Mouse (Mus musculus) myocyte (in vitro differentiated cells): ENCODE measurements around the gene Sgcb. TPM values are rescaled to one million over a fixed set of nuclear protein-coding genes. Genes with fewer than 3 reads are reported as not detected.
"Not testable (repeated sequence)": the region's sequence is repeated elsewhere in the genome, so short reads cannot be mapped to it uniquely, and the experiment has no call there.

Source experiments
- H3K27me3 ChIP-seq: one replicate; pipeline ENCODE4 v1.6.1; 2011; ENCODE audit not compliant: control insufficient read depth, insufficient read depth, insufficient read length
- H3K36me3 ChIP-seq: one replicate; pipeline ENCODE4 v1.6.1; 2011; ENCODE audit not compliant: control insufficient read depth, insufficient read depth
- H3K4me2 ChIP-seq: one replicate; pipeline ENCODE4 v1.6.1; 2011; ENCODE audit warnings: low read depth, control low read depth
- H3K4me3 ChIP-seq: one replicate; pipeline ENCODE4 v1.5.1; 2011; ENCODE audit warnings: mild to moderate bottlenecking, control low read depth, moderate library complexity
- H3K79me2 ChIP-seq: one replicate; pipeline ENCODE4 v1.6.1; 2011; ENCODE audit not compliant: control insufficient read depth, insufficient read depth
- H3ac ChIP-seq: one replicate; pipeline ENCODE4 v1.6.1; 2011; ENCODE audit not compliant: control insufficient read depth, insufficient read length
- CEBPB ChIP-seq: IDR thresholded peaks from 2 replicates; pipeline ENCODE4 v1.6.1; 2011; ENCODE audit warnings: mild to moderate bottlenecking, moderate library complexity; ENCODE audit not compliant: poor library complexity, insufficient read depth, severe bottlenecking
- E2F4 ChIP-seq: IDR thresholded peaks from one replicate; pipeline ENCODE4 v1.6.1; 2011; ENCODE audit warnings: mild to moderate bottlenecking, control low read depth, moderate library complexity; ENCODE audit not compliant: insufficient read depth
- MYOG ChIP-seq, 3 experiments: IDR thresholded peaks; one replicate each; pipeline ENCODE4 v1.6.1; 2011; ENCODE audit warnings: control low read depth in 2 of 3, low read depth in 2 of 3, mild to moderate bottlenecking in 2 of 3; ENCODE audit not compliant: insufficient read length in 2 of 3, control insufficient read depth in 1 of 3, insufficient read depth in 1 of 3
- POLR2A ChIP-seq: IDR thresholded peaks from one replicate; pipeline ENCODE4 v1.6.1; 2011; ENCODE audit warnings: low read depth, mild to moderate bottlenecking, control low read depth, moderate library complexity; ENCODE audit not compliant: insufficient read length
- REST ChIP-seq: IDR thresholded peaks from one replicate; pipeline ENCODE4 v1.6.1; 2011; ENCODE audit warnings: mild to moderate bottlenecking, control low read depth, moderate library complexity; ENCODE audit not compliant: insufficient read depth, insufficient read length
- TCF12 ChIP-seq: IDR thresholded peaks from one replicate; pipeline ENCODE4 v1.6.1; 2011; ENCODE audit warnings: mild to moderate bottlenecking, control low read depth; ENCODE audit not compliant: poor library complexity, insufficient read depth, severe bottlenecking
- TCF3 ChIP-seq: IDR thresholded peaks from one replicate; pipeline ENCODE4 v1.6.1; 2011; ENCODE audit warnings: low read depth, control low read depth; ENCODE audit not compliant: insufficient read length
- USF1 ChIP-seq: IDR thresholded peaks from one replicate; pipeline ENCODE4 v1.6.1; 2011; ENCODE audit warnings: low read depth, mild to moderate bottlenecking, control low read depth, moderate library complexity
- polyA plus RNA-seq: library from polyadenylated mRNA; unstranded; fragments of >200 nt; fragmentation: generic; extraction: Trizol; gene quantifications from one replicate; pipeline ENCODE4 v1.2.1, GENCODE M21; 2012; ENCODE audit warnings: missing spikeins

Sgcb gene
- polyA plus RNA-seq, 1 experiment: 45.7 TPM

DNA sequence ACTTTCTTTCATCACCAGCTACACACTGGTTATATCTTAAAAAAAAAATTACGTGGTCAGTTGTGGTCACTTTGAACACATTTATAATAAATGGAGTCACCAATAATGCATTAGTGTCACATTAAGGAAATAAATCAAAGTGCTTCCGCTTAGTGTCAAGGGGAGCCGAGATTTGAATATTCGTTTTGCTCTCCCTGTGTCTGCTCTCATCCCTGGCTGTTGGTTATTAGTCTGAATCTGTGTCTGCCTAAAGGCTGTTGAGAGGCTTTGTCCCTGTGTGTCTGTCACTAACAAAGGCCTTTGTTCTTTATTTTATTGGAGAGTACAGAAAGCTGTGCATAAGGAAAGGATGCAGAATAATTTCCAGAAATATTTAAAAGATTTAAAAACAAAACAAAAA lies 61.0 kb downstream of the Sgcb start:
- Histone ChIP-seq H3K4me2 (no peak overlapping the region), H3K36me3 (no peaks in the 10 kb centered on the region), H3K27me3 (peaks cover 16% of the 10 kb centered on the region), H3K4me3 (no peak overlapping the region), H3ac (no peak overlapping the region), H3K79me2 (no peaks in the 10 kb centered on the region)
- TF ChIP-seq TCF3 (no peak), USF1 (no peak), REST (no peak), TCF12 (no peak), E2F4 (no peak), CEBPB (no peak), POLR2A (no peak), MYOG (IDR thresholded peaks at IDR 0.05; ENCODE audit: control insufficient read depth in 1 of 3, insufficient read depth in 1 of 3, insufficient read length in 2 of 3, low read depth in 2 of 3) (no peak)

GRCm38 (mm10) chr5:73585212-73586115 lies 62.1 kb downstream of the Sgcb start:
- Histone ChIP-seq H3K27me3 (peaks cover 16% of the 10 kb centered on the region), H3K36me3 (no peaks in the 10 kb centered on the region), H3K4me3 (no peak overlapping the region), H3K79me2 (no peaks in the 10 kb centered on the region), H3ac (no peak overlapping the region), H3K4me2 (no peak overlapping the region)
- no peak for TF ChIP-seq MYOG (IDR thresholded peaks at IDR 0.05; ENCODE audit: control insufficient read depth in 1 of 3, insufficient read depth in 1 of 3, insufficient read length in 2 of 3, low read depth in 2 of 3)
- TF ChIP-seq E2F4: no peak
- TF ChIP-seq REST: no peak

GRCm38 (mm10) chr5:73584011-73584410 lies 63.6 kb downstream of the Sgcb start:
- not testable (repeated sequence) for H3K79me2 ChIP-seq, H3ac ChIP-seq, H3K4me2 ChIP-seq, H3K4me3 ChIP-seq, H3K36me3 ChIP-seq
- peaks cover 16% of the 10 kb centered on the region for H3K27me3 ChIP-seq

Other genes with a start within 250 kb of the Sgcb start
- 0.02 TPM for gene Cwh43, start 241.7 kb downstream of the Sgcb start, polyA plus RNA-seq
- gene Dcun1d4, start 166.8 kb downstream of the Sgcb start, polyA plus RNA-seq: 5.3 TPM
- gene Lrrc66, start 15.3 kb downstream of the Sgcb start, polyA plus RNA-seq: not detected
- not detected for gene Spata18, start 3.6 kb upstream of the Sgcb start, polyA plus RNA-seq